Mouse (Mus musculus) hematopoietic stem cell, adult 5-6 weeks (primary cell): ENCODE measurements at regions not wholly inside any gene's neighbourhood (a gene's known extent, or its start where the extent isn't known, plus 50 kb on each side); places are given as distances from the start of the nearest gene placed in this dataset.
"Not testable (repeated sequence)": the region's sequence is repeated elsewhere in the genome, so short reads cannot be mapped to it uniquely, and the experiment has no call there.

ENCODE experiments used
- ATAC-seq, 2 experiments: fragments of 125-278 bp in 1 of 2; replicated peaks in 1 of 2; 2 replicates each; pipeline ENCODE4 v1.8.0; 2016 to 2017; ENCODE audit warnings: inconsistent platforms in 2 of 2, mild to moderate bottlenecking in 2 of 2, moderate number of reproducible peaks in 2 of 2, low read depth in 1 of 2, moderate TSS enrichment in 1 of 2; ENCODE audit not compliant: low FRiP score in 2 of 2, poor library complexity in 2 of 2, severe bottlenecking in 2 of 2, insufficient read depth in 1 of 2, low TSS enrichment in 1 of 2

DNA sequence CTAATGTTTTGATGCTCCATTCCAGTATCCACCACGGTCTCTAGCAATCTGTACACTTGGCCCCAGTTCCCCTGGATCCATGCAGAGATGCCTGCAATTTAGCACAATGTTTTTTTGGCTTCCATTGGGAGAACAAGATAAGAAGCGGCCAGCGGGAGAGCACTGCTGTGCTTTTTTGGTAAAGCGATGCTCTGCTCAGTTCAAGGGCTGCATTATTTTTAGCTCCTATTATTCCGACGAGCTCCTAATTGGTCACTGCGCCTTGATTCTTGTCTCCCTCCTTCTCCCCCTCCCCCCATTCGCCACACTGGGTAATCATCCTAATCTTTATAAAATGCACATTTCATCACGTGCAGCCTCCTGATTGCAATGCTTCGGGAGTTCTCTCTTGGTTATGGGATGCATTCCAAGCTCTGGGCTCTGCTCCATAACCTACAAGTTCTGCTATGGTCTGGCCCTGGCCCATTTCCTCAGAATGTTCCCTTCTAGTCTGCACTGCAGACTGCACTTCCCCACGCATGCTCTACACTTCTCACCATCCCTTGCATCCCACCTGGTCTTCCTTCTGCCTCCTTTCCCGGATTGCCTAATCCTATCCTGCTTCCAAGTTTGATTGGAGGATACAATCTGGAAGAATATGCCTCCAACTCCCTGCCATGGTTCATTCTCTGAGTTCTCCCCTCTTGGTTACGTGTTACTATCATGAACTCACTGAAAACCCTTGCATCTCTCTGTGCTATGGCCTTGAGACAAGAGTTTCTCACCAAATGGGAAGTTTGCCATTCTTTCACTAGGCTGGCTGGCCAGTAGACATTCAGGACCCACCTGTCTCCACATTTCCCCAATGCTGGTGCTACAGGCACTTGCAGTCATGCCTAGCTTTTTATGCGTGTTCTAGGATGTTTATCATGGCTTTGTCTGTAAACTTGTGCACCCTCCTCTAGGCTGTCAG is 467.8 kb upstream of the Auts2 start:
- no peak for ATAC-seq

DNA sequence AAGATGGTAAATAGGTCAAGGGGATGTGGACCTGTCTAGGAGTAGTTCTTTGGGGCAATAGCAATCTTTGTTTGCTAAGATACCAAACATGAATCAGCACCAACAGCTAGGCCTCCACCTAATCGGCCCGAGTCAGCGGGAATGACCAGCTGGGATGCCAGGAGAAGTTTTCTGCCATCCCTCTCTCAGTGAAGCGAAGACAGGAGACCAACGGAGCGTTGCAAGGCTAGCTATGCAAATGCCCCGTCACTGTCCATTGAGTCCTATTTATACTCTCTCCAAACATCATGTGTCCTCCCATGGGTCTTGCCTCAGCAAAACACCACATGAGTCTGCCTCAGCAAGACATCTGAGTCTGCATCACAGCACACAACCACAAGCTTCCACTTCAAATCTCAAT is 439.7 kb upstream of the Auts2 start:
- ATAC-seq, result no peak

DNA sequence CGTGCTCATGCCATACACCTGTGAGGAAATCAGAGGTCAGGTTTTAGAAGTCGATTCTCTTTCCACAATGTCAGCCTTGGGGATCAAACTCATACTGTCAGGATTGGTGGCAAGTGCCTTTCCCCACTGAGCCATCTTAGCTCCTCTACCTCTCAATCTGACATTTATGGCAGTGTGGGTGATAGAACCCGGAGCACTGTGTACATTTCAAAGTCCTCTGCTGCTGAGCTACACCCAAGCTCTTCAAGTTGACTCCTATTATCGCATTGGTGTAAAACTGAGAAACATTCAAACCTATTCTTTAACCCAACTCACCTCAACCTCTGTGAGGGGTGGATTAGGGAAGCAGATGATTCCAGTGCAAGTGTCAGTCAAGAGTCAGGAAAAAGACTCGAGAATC is 435.9 kb upstream of the Auts2 start:
- ATAC-seq, result no peak

DNA sequence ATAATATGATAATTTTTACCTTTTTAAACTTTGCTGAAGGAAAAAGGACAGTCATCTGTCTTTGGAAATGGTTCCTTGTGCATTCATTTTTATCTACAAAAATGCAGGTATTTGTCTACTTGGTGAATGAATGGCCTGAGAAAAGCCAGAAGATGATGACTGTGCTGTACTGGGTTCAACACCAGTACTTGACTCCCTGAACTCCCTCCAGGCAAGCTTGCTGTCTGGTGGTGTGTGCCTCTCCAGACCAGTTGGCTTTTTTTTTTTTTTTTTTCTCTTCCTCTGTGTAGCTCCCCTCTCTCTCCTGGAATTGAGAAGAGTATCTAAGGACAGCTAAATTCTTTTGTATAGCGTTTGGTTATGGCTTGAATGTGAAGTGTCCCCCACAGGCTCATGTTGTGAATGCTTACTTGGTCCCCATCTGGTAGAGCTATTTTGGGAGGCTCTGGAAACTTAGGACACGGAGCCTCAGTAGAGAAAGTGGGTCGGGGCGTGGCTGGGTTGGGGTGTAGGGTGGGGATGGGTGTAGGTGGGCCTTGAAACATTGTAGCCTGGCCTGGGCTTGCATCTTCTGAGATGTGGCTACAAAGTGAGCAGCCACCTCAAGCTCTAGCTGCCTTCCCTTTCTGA is 432.3 kb upstream of the Auts2 start:
- ATAC-seq, result no peak

DNA sequence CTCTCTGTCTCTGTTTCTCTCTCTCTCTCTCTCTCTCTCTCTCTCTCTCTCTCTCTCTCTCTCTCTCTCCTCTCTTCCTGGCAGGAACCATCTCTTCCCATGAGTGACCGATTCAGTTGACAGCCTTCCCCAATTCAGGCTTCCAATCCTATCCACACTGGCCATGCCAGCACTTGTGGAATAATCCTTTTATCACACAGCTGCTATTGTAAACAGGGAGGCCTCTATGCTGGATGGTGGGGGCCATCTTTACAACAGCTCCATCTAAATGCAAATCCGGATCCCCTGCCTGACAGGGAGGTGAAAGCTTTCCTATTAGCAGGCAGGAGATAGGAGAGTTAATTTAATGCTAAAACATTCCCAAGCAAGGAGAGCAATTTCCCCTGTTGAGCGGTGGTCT is 431.7 kb upstream of the Auts2 start:
- ATAC-seq, result no peak

DNA sequence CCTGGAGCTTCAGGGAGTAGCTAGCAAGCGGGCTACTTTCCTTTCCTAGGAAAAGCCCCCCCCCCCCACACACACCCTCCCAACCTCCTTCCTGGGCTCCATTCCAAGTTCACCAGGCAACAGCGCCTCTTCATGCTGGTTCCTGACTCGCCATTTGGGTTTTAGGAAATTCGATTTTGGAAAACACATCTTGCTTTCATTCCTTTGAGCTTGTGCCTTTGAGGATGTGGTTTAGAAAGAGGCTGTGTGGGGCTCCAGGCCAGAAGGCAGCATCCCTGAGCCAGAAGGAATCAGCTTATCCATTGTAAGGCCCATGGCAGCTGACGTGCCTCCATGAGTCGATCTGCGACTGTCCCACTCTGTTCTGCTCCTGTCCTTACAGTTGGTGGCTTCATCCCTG is 427.9 kb upstream of the Auts2 start:
- ATAC-seq, result no peak

DNA sequence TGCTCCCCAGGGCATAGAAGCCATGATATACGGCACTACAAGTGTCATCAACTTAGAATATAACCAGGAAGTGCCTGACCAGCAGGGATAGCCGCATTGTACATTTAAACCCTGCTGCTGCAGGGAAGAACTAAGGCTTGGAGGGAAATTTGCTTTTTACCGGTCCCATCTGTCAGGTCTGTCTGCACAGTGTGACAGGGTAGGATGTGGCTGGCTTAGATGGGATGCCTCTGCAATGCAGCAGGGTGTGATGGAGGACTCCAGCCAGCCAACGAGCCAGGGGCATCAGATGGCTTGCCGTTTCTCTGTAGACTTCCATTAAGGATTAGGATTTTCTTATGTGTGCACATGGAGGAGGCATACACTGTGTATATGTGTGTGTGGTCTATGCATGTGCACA is 426.2 kb upstream of the Auts2 start:
- ATAC-seq, result no peak

DNA sequence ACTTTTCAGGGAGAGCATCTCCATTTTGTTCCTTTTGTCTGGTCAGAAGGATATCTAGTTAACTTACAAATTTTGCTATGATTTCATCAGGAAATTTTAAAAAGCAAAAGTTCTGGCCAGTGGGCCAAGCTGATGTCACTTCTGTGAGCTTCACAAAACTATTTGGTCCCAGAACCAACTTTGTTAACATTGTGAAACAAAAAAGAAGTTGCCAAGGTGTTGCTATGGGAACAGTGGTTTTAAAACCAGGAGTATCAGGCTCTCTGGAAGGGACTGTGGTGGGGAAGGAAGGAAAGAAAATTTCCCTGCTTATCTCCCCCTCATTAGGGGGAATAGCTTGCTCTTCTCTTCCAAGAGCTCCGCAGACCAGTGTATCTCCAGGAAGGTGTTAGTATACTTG is 416.8 kb upstream of the Auts2 start:
- ATAC-seq, result no peak

DNA sequence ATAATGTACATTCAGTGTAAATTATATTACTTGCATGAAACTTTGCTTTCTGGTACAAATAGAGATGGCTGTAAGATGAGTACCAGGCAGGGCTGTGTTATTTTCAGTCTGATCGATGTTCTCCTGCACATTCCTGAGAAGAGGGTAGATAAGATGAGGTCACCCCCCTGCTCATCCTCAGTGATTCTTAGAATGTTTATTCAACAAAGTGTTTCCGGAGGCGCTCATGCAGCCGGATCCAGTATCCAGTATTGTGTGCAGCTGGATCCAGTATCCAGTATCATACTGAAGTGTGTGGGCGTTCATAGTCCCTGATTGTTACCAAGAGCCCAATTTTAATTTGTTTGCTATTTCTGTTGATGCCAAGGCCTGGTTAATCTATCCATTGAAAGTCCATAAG is 413.0 kb upstream of the Auts2 start:
- no peak for ATAC-seq

DNA sequence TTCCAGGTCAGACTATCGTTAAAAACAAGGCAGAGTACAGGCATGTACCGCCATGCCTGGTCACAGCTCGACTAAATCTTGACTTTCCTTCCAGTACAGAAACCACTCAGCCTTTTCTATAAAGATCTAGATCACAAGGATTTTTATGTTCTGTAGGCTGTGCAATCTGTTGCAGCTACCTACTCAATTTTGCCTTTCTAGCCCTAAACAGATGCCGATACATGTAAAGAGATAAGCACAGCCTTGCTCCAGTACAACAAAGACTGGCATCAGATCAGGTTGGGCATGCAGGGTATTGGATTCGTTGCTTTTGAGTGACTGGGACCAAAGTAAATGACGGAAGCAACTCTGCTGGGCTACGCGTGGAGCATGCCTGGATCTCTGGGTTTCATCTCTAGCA is 411.9 kb upstream of the Auts2 start:
- ATAC-seq, result no peak

DNA sequence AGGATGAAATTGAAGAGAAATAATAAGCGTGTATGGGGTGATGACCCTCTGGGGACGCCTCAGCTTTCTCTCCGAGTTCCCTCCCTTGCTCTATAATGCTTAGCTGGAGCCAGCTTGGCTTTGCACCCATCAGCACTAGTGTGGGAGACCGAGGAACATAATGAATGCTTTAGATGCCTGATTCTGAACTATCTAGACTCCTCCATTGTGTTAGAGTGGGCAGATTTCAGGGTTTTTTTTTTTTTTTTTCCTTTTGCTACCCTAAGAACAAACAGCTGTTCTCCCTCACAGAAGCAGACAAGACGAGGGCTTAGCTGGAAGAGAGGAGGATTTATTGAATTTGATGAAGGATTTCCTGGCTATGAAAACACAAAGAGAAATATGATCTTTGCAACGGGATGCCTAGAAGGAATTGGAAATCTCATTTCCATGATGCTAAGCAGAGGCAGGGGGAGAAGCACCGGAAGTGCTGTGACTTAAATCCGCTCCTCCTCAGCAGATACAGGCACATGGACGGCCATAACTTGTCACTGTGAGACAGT is 390.4 kb upstream of the Auts2 start:
- no peak for ATAC-seq

DNA sequence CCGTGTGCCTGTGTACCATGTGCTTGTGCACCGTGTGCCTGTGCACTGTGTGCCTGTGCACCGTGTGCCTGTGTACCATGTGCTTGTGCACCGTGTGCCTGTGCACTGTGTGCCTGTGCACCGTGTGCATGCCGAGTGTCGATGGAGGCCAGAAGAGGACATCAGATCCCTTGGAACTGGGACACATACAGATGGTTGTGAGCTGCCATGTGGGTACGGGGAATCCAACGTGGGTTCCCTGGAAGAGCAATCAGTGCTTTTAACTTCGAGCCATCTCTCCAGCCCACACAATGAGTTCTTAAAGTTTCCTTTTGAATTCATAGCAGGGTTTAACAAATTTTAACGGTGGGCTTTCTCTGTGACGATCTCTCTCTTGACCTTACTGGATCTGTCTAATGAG is 386.8 kb upstream of the Auts2 start:
- ATAC-seq, result not testable (repeated sequence)

DNA sequence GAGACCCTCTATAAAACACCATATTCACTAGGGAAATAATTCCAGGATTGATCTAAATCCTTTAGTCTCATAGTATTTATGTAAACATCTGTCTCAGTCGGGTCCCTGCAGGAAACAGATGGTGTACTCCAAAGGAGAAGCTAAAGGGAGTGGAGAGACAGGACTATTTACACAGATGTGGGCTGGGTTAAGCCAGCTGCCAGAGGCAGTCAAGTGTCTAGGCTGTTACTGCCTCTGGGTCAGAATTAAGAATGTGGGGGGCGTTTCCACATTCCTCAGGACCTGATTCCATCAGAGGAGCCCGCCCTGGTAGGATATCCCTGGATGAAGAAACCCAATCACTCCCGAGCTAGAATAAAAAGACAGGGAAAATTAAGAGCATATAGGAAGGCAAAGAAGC is 380.2 kb upstream of the Auts2 start:
- no peak for ATAC-seq

DNA sequence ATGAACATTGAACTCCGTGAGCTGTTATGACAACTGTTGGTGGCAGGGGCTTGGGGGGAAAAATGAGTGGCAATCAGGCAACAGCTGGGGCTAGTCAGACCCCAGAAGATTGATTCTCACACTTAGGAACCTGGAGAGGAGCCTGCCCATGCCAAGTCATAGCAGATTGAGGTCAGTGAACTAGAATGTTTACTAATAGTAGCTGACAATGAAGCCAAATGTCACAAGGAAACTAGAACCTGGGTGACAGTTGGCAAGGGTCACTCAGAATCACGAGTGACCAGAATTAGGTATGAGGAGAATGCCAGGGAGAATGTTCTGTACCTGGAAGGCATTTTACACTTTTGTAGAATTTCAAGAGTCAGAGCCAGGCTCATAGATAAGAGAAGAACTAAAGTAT is 365.9 kb upstream of the Auts2 start:
- ATAC-seq, result no peak

DNA sequence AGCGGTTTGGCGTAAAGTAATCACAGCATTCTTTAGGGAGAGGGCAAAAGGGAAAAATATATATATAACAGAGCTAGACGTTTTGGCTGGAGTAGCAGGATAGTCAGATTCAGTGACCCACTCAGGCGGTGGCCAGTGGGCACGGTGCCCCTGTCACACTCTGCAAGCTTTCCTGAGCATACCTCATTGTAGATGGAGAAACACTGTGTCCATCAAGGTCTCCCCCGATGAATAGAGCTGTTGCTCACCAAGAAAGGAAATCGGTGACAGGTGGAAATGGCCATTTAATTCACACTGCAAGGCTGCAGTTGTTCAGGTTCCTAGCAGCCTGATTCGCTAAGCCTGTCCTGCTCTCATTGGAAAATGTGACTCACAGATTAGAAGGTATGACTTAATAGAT is 365.1 kb upstream of the Auts2 start:
- no peak for ATAC-seq

DNA sequence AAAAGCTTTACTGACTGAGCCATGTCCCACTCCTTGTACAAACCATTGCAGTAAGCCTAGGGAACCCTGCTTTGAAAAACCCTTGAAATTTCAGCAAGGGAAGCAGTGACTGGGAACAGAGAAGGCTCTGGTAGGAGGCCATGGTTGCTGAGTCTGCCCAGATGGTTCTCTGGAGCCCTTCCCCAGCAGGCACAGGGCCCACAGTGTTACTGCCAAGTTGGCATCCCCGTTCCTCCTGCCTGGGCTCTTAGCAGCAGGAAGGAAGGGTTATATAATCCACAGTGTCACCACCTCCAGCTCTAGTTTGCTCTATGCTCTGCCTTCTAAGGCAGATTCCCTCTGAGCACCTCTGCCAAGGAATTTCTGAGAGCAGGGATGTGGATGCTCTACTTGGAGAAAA is 349.4 kb upstream of the Auts2 start:
- ATAC-seq, result no peak

DNA sequence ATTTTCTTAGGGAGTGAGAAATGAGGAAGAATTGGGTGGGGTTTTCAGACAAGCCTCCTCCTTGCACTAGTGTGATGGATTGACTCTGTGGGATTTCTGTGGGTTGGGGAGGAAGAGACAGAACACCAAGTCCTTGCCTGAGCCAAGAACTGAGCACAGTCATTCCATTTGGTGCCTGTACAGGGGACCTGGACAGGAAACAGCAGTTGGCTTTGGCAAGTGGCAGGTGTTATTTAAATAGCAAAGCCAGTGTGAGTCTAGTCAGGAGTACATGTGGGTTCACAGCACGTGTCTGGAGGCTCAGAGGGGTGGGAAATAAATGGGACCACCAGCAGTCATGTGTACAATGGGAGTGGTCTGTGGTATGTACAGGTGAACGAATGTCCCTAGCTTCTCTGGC is 341.0 kb upstream of the Auts2 start:
- peak; percentile 87 to 89 for ATAC-seq

DNA sequence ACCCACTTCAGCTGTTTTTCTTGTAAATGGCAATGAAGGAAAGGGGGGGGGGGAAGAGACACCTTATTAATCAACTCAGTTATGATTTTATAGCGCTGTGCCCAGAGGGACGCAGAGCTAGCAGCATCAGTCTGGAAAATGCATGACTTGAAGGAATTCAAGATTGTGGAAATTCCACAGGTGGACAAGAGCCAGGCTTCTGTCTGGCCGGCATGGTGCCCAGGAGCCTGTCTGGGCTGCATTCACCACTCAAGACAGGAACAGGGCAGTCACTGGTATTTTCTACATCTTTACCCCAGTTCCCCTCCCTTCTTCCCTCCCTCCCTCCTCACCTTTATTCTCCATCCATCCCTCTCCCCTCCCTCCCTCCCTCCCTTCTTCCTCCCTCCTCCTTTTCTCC is 339.1 kb upstream of the Auts2 start:
- ATAC-seq, result no peak

DNA sequence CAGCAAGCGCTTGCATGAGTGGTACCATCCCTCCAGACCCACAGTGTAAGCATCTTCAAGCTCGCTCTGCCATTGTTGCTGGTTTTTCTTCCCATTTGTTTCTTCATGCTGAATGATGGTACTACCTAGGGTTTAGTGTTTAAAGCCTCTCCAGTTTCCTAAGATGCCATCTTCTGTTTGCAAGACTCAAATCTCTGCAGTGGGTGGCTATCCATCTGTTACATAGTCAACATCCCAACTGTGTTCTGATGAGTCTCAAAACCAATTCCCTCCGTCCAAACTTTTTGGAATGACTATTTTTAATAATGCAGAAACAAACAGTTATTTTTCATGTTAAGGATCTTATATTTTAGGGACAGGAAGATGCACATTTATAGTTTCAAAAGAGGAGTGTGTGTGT is 338.0 kb upstream of the Auts2 start:
- no peak for ATAC-seq
